Mouse (Mus musculus) midbrain, embryonic 14.5 days (tissue): ENCODE measurements around the gene Dock2. TPM values are rescaled to one million over a fixed set of nuclear protein-coding genes. Genes with fewer than 3 reads are reported as not detected.
"Not testable (repeated sequence)": the region's sequence is repeated elsewhere in the genome, so short reads cannot be mapped to it uniquely, and the experiment has no call there.

ENCODE experiments used
- ATAC-seq: fragments of 200-750 bp; cut with Nextera tagmentation; 2 replicates; pipeline ENCODE4 v1.8.0; 2017; ENCODE audit warnings: moderate number of reproducible peaks, moderate library complexity; ENCODE audit not compliant: low FRiP score, low TSS enrichment
- DNase-seq: peaks from one replicate; pipeline ENCODE4 v3.0.0-alpha.2; 2015
- H3K27ac ChIP-seq: fragments of 300-500 bp; sonication (generic); replicated peaks from 2 replicates; pipeline ENCODE4 v1.5.1; 2014; ENCODE audit warnings: mild to moderate bottlenecking, low read depth, low read length, moderate library complexity
- H3K27me3 ChIP-seq: fragments of 300-500 bp; sonication (generic); 2 replicates; pipeline ENCODE4 v1.6.1; 2014; ENCODE audit warnings: low read length, control low read depth, mixed read lengths; ENCODE audit not compliant: control insufficient read depth, insufficient read depth
- H3K36me3 ChIP-seq: fragments of 300-500 bp; sonication (generic); 2 replicates; pipeline ENCODE4 v1.6.1; 2014; ENCODE audit warnings: low read length, control low read depth; ENCODE audit not compliant: control insufficient read depth, insufficient read depth
- H3K4me1 ChIP-seq: fragments of 300-500 bp; sonication (generic); 2 replicates; pipeline ENCODE4 v1.6.1; 2014; ENCODE audit warnings: mild to moderate bottlenecking, antibody characterized with exemption, low read length, control low read depth; ENCODE audit not compliant: control insufficient read depth, insufficient read depth
- H3K4me2 ChIP-seq: fragments of 300-500 bp; sonication (generic); 2 replicates; pipeline ENCODE4 v1.6.1; 2014; ENCODE audit warnings: mild to moderate bottlenecking, low read length, moderate library complexity
- H3K4me3 ChIP-seq: fragments of 300-500 bp; sonication (generic); replicated peaks from 2 replicates; pipeline ENCODE4 v1.5.1; 2014; ENCODE audit warnings: low read depth, low read length
- H3K9ac ChIP-seq: fragments of 300-500 bp; sonication (generic); replicated peaks from 2 replicates; pipeline ENCODE4 v1.6.1; 2014; ENCODE audit warnings: mild to moderate bottlenecking, low read length, moderate library complexity
- H3K9me3 ChIP-seq: fragments of 300-500 bp; sonication (generic); 2 replicates; pipeline ENCODE4 v1.6.1; 2016; ENCODE audit warnings: low read length, control low read depth, mixed read lengths; ENCODE audit not compliant: control insufficient read depth
- WGBS: fragments of 180-500 bp; shearing (Covaris S2); extraction: QIAGEN DNeasy Blood & Tissue Kit; methylation state at CpG from one replicate; pipeline ENCODE4 v1.1.7; 2014; 5-methylcytosine and 5-hydroxymethylcytosine counted together
- polyA plus RNA-seq: library from polyadenylated mRNA; unstranded; fragments of >200 nt; fragmentation: Nextera tagmentation; extraction: Ambion mirVana; gene quantifications from 2 replicates; pipeline ENCODE4 v1.2.1, GENCODE M21; 2014

The Dock2 gene
- polyA plus RNA-seq, 1 experiment from 2014 or later, result 0.51 TPM

DNA sequence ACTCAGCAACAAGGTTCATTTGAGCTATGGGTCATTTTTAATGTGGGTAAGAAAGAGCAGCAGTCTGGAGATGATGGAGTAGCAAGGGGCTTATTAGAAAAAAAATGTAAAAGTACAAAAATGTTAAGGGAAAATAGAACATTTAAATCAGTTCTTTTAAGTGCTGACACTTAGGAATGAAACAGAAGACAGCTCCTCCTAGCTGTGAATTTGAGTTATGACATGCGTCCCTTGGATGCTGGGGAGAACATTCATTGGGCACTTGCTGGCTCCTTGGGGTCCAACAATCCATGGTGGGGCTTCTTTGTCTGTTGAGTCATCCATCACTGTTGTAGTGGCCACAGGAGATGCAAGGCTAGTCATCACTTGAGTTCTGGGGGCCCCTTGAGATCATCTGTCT, 556.5 kb downstream of the Dock2 start:
- no peaks in the 10 kb centered on the region for H3K9me3 ChIP-seq
- no peak for DNase-seq

DNA sequence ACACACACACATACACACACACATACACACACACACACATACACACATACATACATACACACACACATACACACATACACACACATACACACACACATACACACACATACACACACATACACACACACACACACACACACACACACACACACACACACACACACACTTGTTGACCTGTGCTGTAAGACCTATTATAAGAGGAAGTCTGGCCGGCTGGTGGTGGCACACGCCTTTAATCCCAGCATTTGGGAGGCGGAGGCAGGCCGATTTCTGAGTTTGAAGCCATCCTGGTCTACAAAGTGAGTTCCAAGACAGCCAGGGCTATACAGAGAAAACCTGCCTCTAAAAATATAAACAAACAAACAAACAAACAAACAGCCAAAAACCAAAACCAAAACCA, 563.1 kb downstream of the Dock2 start:
- not testable (repeated sequence) for H3K27ac ChIP-seq, DNase-seq, H3K27me3 ChIP-seq, H3K9ac ChIP-seq, H3K4me2 ChIP-seq, H3K4me1 ChIP-seq, H3K36me3 ChIP-seq, H3K4me3 ChIP-seq, H3K9me3 ChIP-seq, ATAC-seq
- WGBS, result 78% methylated on average over 4 of the region's 4 CpGs

More for the DNA sequence above, 556.5 kb downstream of the Dock2 start:
- Histone ChIP-seq H3K27me3 (no peaks in the 10 kb centered on the region), H3K9ac (no peak overlapping the region), H3K4me2 (no peak overlapping the region), H3K4me3 (no peak overlapping the region), H3K4me1 (no peaks in the 10 kb centered on the region), H3K36me3 (no peaks in the 10 kb centered on the region), H3K27ac (no peak overlapping the region)
- no peak for ATAC-seq
- WGBS, result 43% methylated on average over 1 of the region's 1 CpGs

DNA sequence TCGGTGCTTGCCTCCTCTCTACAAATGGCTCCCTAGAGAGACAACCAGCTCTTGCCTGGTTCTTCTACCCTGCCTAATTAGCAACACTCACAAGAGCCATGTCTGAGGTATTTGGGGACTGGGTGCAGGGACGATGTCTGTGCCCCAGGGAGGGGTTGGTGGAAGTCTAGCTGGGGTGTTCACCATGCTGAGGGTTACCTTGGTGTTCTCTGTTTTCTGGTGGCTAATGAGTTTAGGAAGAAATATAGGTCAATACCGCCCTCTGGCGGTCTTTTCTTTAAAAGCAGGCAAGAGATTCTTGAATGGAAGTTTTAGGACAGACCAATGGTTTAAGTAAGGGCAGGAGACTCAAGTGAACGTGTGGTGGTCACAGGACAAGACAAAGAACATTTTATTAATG, 570.8 kb downstream of the Dock2 start:
- Histone ChIP-seq H3K27ac (no peak overlapping the region), H3K4me1 (no peaks in the 10 kb centered on the region), H3K9ac (no peak overlapping the region), H3K9me3 (no peaks in the 10 kb centered on the region), H3K27me3 (no peaks in the 10 kb centered on the region), H3K4me3 (no peak overlapping the region), H3K36me3 (no peaks in the 10 kb centered on the region), H3K4me2 (no peak overlapping the region)
- WGBS, result 20% methylated on average over 5 of the region's 5 CpGs
- no peak for ATAC-seq
- peak; percentile 89 for DNase-seq

- no peaks in the 10 kb centered on the region for H3K9me3 ChIP-seq
- H3K27me3 ChIP-seq, result no peaks in the 10 kb centered on the region
- no peak within 1 kb of the TSS for H3K4me2 ChIP-seq
- WGBS, result 82% methylated on average over 10 of the region's 10 CpGs
- H3K36me3 ChIP-seq, result no peaks in the 10 kb centered on the region
- no peak within 1 kb of the TSS for H3K4me3 ChIP-seq
- no peak within 1 kb of the TSS for H3K27ac ChIP-seq
- no peaks in the 10 kb centered on the region for H3K4me1 ChIP-seq
- DNase-seq, result no peak
- no peak within 1 kb of the TSS for H3K9ac ChIP-seq
- ATAC-seq, result no peak
These were observed 575.7 kb downstream of the Dock2 start, which contains the start of gene Foxi1 for GRCm38 (mm10) chr11:34207989-34208388. Gene Foxi1, minus strand, starts transcription at chr11:34208089.

DNA sequence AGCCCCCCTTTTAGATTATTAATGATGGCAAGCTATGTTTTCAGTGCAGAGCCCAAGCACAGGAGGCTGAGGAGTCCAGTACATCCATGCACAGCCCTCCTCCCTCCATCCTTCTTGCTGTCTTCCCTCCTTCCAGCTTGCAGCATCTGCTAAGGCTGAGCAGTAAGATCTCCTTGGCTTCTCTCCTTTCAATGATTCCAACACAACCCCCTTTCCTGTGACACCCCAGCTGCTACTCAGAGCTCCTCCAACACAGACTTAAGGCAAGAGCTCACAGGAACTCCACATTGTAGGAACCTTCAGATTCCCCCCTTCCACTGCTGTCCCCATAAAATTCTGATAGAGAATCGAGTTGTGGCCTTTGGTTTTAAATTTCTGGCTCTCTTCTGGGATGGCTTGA, 580.9 kb downstream of the Dock2 start:
- Histone ChIP-seq H3K4me2 (no peak overlapping the region), H3K4me1 (no peaks in the 10 kb centered on the region), H3K9me3 (no peaks in the 10 kb centered on the region), H3K9ac (no peak overlapping the region), H3K27me3 (no peaks in the 10 kb centered on the region), H3K27ac (no peak overlapping the region), H3K4me3 (no peak overlapping the region), H3K36me3 (no peaks in the 10 kb centered on the region)
- DNase-seq, result no peak
- whole genome bisulfite sequencing, result 59% methylated on average over 1 of the region's 1 CpGs
- ATAC-seq, result no peak

GRCm38 (mm10) chr11:34195142-34195541, 588.5 kb downstream of the Dock2 start:
- no peak overlapping the region for H3K27ac ChIP-seq
- H3K27me3 ChIP-seq, result no peaks in the 10 kb centered on the region
- ATAC-seq (no peak), DNase-seq (no peak)
- no peak overlapping the region for H3K9ac ChIP-seq
- no peak overlapping the region for H3K4me3 ChIP-seq
- no peaks in the 10 kb centered on the region for H3K36me3 ChIP-seq
- no peaks in the 10 kb centered on the region for H3K9me3 ChIP-seq
- no peak overlapping the region for H3K4me2 ChIP-seq
- 95% methylated on average over 3 of the region's 3 CpGs for WGBS
- H3K4me1 ChIP-seq, result no peaks in the 10 kb centered on the region

- H3K4me1 ChIP-seq, result no peaks in the 10 kb centered on the region
- H3K9ac ChIP-seq, result no peak overlapping the region
- H3K36me3 ChIP-seq, result no peaks in the 10 kb centered on the region
- H3K9me3 ChIP-seq, result no peaks in the 10 kb centered on the region
- 72% methylated on average over 9 of the region's 9 CpGs for WGBS
- no peak for DNase-seq
- no peak overlapping the region for H3K4me2 ChIP-seq
- H3K4me3 ChIP-seq, result no peak overlapping the region
- no peak for ATAC-seq
- no peaks in the 10 kb centered on the region for H3K27me3 ChIP-seq
- no peak overlapping the region for H3K27ac ChIP-seq
These were observed 589.3 kb downstream of the Dock2 start for GRCm38 (mm10) chr11:34194158-34194941.

GRCm38 (mm10) chr11:34193658-34194057, 590.0 kb downstream of the Dock2 start:
- Histone ChIP-seq H3K27me3 (no peaks in the 10 kb centered on the region), H3K27ac (no peak overlapping the region), H3K9ac (no peak overlapping the region), H3K36me3 (no peaks in the 10 kb centered on the region), H3K4me3 (no peak overlapping the region), H3K9me3 (no peaks in the 10 kb centered on the region), H3K4me2 (no peak overlapping the region), H3K4me1 (no peaks in the 10 kb centered on the region)
- DNase-seq (no peak), ATAC-seq (no peak)
- 66% methylated on average over 3 of the region's 3 CpGs for WGBS

GRCm38 (mm10) chr11:34184266-34184665, 599.4 kb downstream of the Dock2 start:
- Histone ChIP-seq H3K4me3 (no peak overlapping the region), H3K4me1 (peaks cover 8% of the 10 kb centered on the region; the same call in 1 of the 2 replicates), H3K9me3 (no peaks in the 10 kb centered on the region), H3K27ac (no peak overlapping the region), H3K36me3 (no peaks in the 10 kb centered on the region), H3K9ac (no peak overlapping the region), H3K27me3 (no peaks in the 10 kb centered on the region), H3K4me2 (no peak overlapping the region)
- no peak for DNase-seq
- no peak for ATAC-seq
- 80% methylated on average over 2 of the region's 2 CpGs for WGBS
